Comparison of ENCODE assay signal across 18 mouse cellular contexts in genomic region chr1:36300486-36300885, GRCm38 (mm10).
"Had no signal": no experiment of that assay in that cellular context is flagged by ENCODE, and none has a peak within 500 bp of the region (broad histone marks: within the 10 kb centered on the region; RNA-seq: fewer than 3 reads in every experiment).

No protein-coding gene starts in this region.

- H3K4me3 ChIP-seq: midbrain, embryonic 10.5 days; myocyte; neural tube, embryonic 13.5 days; neural tube, embryonic 15.5 days had no signal

- DNase-seq: lung, adult 18-20 months; lung, embryonic 14.5 days; lung, postnatal 10 days; lung, postnatal 4 days; midbrain, embryonic 14.5 days; retina, postnatal 1 day; right cerebral cortex, adult 18-20 months; right cerebral cortex, postnatal 25 days; right cerebral cortex, postnatal 4 days; spleen, adult 18-20 months; thymus, adult 18-20 months; thymus, postnatal 14 days; thymus, postnatal 36 days had no signal

- H3K27ac ChIP-seq: midbrain, embryonic 10.5 days; neural tube, embryonic 13.5 days; neural tube, embryonic 15.5 days had no signal

- H3K9ac ChIP-seq: lung, embryonic 14.5 days; neural tube, embryonic 13.5 days; neural tube, embryonic 15.5 days had no signal

- H3K36me3 ChIP-seq: midbrain, embryonic 10.5 days; neural tube, embryonic 13.5 days; neural tube, embryonic 15.5 days had no signal

- ATAC-seq: midbrain, embryonic 16.5 days had no signal

- H3K9me3 ChIP-seq: midbrain, embryonic 10.5 days; neural tube, embryonic 13.5 days; neural tube, embryonic 15.5 days had no signal

- H3K4me2 ChIP-seq: lung, embryonic 14.5 days; neural tube, embryonic 13.5 days; neural tube, embryonic 15.5 days had no signal
